Mouse (Mus musculus) heart, embryonic 11.5 days (tissue): ENCODE results near the gene Tesc. TPM values are rescaled to one million over a fixed set of nuclear protein-coding genes. Genes with fewer than 3 reads are reported as not detected.
A peak's percentile ranks its signal among the peaks of the same experiment; 100 is the strongest.

Source experiments
- ATAC-seq: fragments of 200-750 bp; cut with Nextera tagmentation; replicated peaks from 2 replicates; pipeline ENCODE4 v1.8.0; 2017; ENCODE audit warnings: moderate library complexity; ENCODE audit not compliant: insufficient number of reproducible peaks, low FRiP score, low TSS enrichment
- H3K27ac ChIP-seq: fragments of 300-500 bp; sonication (generic); 2 replicates; pipeline ENCODE4 v1.5.1; 2014; ENCODE audit warnings: mild to moderate bottlenecking, low read depth, low read length
- H3K27me3 ChIP-seq: fragments of 300-500 bp; sonication (generic); 2 replicates; pipeline ENCODE4 v1.6.1; 2014; ENCODE audit warnings: mild to moderate bottlenecking, low read length, mixed read lengths; ENCODE audit not compliant: control insufficient read depth, insufficient read depth
- H3K36me3 ChIP-seq: fragments of 300-500 bp; sonication (generic); 2 replicates; pipeline ENCODE4 v1.6.1; 2014; ENCODE audit warnings: mild to moderate bottlenecking, low read length, moderate library complexity, mixed read lengths; ENCODE audit not compliant: control insufficient read depth, insufficient read depth
- H3K4me1 ChIP-seq: fragments of 300-500 bp; sonication (generic); 2 replicates; pipeline ENCODE4 v1.6.1; 2014; ENCODE audit warnings: low read length; ENCODE audit not compliant: control insufficient read depth, insufficient read depth
- H3K4me2 ChIP-seq: fragments of 300-500 bp; sonication (generic); 2 replicates; pipeline ENCODE4 v1.6.1; 2014; ENCODE audit warnings: mild to moderate bottlenecking, moderate library complexity
- H3K4me3 ChIP-seq: fragments of 300-500 bp; sonication (generic); 2 replicates; pipeline ENCODE4 v1.5.1; 2014; ENCODE audit warnings: low read depth, low read length
- H3K9ac ChIP-seq: fragments of 300-500 bp; sonication (generic); 2 replicates; pipeline ENCODE4 v1.6.1; 2014; ENCODE audit warnings: mild to moderate bottlenecking, low read depth, low read length, moderate library complexity
- H3K9me3 ChIP-seq: fragments of 300-500 bp; sonication (generic); replicated peaks from 2 replicates; pipeline ENCODE4 v1.6.1; 2016; ENCODE audit warnings: low read length; ENCODE audit not compliant: control insufficient read depth
- WGBS: fragments of 180-500 bp; shearing (Covaris S2); extraction: QIAGEN DNeasy Blood & Tissue Kit; methylation state at CpG from one replicate; pipeline ENCODE4 v1.1.7; 2014; ENCODE audit not compliant: insufficient replicate concordance; 5-methylcytosine and 5-hydroxymethylcytosine counted together
- polyA plus RNA-seq: library from polyadenylated mRNA; unstranded; fragments of >200 nt; fragmentation: Nextera tagmentation; extraction: Ambion mirVana; gene quantifications from 2 replicates; pipeline ENCODE4 v1.2.1, GENCODE M21; 2014

Tesc gene
- 17.9 and 21.3 TPM in 2 replicates for polyA plus RNA-seq

- 0 out of 2 replicates have a peak, but pooled peaks have one; percentile 1 for ATAC-seq
- H3K4me1 ChIP-seq: peaks cover 50% of the 10 kb centered on the region
- no peaks in the 10 kb centered on the region for H3K9me3 ChIP-seq
- peak within 1 kb of the TSS; percentile 63 for H3K9ac ChIP-seq
- no peak within 1 kb of the TSS for H3K27ac ChIP-seq
- peaks cover 52% of the 10 kb centered on the region for H3K27me3 ChIP-seq
- WGBS: under 1% methylated on average over 44 of the region's 63 CpGs
- peak within 1 kb of the TSS; percentile 98 for H3K4me2 ChIP-seq
- no peaks in the 10 kb centered on the region for H3K36me3 ChIP-seq
- peak within 1 kb of the TSS; percentile 75 for H3K4me3 ChIP-seq
Measured at GRCm38 (mm10) chr5:118027698-118028190, at the start of gene Tesc. TSS of gene Tesc (plus strand) at chr5:118027743.

GRCm38 (mm10) chr5:117978159-117978697 lies 49.3 kb upstream of the Tesc start:
- peak overlapping the region; percentile 52; the same call in 1 of the 2 replicates for H3K9ac ChIP-seq
- 0 out of 2 replicates have a peak, but pooled peaks cover 9% of the 10 kb centered on the region for H3K36me3 ChIP-seq
- H3K27ac ChIP-seq: no peak overlapping the region
- 66% methylated on average over 17 of the region's 17 CpGs for WGBS
- peaks cover 9% of the 10 kb centered on the region; the same call in 1 of the 2 replicates for H3K4me1 ChIP-seq
- H3K27me3 ChIP-seq: no peaks in the 10 kb centered on the region
- no peak for ATAC-seq
- H3K9me3 ChIP-seq: no peaks in the 10 kb centered on the region
- peak overlapping the region; percentile 85 for H3K4me2 ChIP-seq
- H3K4me3 ChIP-seq: peak overlapping the region; percentile 96

DNA sequence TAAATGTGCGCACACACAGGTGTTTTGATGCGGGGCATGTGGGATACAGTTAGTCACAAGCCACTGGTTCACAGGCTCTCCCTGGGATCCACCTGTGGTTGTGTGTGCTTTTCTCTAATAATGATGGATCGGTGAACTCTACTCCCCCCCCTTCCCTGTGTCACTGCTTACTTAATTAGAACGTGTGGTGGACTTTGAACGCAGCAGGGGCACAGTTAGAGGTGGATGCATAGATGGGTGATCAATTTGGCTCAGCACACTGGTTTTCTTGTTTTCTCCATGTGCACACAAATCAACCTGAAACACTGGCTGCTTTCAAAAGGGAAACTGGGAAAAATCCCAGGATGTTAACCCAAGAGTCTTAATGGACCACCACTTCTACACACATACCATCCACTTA lies 48.5 kb upstream of the Tesc start:
- no peaks in the 10 kb centered on the region for H3K27me3 ChIP-seq
- no peak overlapping the region for H3K9ac ChIP-seq
- 90% methylated on average over 5 of the region's 5 CpGs for WGBS
- no peaks in the 10 kb centered on the region for H3K9me3 ChIP-seq
- H3K36me3 ChIP-seq: peaks cover 11% of the 10 kb centered on the region; the same call in 1 of the 2 replicates
- no peak for ATAC-seq
- no peak overlapping the region for H3K4me2 ChIP-seq
- H3K27ac ChIP-seq: no peak overlapping the region
- H3K4me3 ChIP-seq: no peak overlapping the region
- H3K4me1 ChIP-seq: peaks cover 9% of the 10 kb centered on the region; the same call in 1 of the 2 replicates

GRCm38 (mm10) chr5:117980921-117981320 lies 46.6 kb upstream of the Tesc start:
- H3K9ac ChIP-seq: no peak overlapping the region
- H3K27me3 ChIP-seq: no peaks in the 10 kb centered on the region
- H3K4me3 ChIP-seq: no peak overlapping the region
- no peak for ATAC-seq
- H3K36me3 ChIP-seq: peaks cover 11% of the 10 kb centered on the region; the same call in 1 of the 2 replicates
- H3K4me1 ChIP-seq: peaks cover 9% of the 10 kb centered on the region; the same call in 1 of the 2 replicates
- no peaks in the 10 kb centered on the region for H3K9me3 ChIP-seq
- WGBS: 77% methylated on average over 8 of the region's 8 CpGs
- H3K27ac ChIP-seq: no peak overlapping the region
- no peak overlapping the region for H3K4me2 ChIP-seq

DNA sequence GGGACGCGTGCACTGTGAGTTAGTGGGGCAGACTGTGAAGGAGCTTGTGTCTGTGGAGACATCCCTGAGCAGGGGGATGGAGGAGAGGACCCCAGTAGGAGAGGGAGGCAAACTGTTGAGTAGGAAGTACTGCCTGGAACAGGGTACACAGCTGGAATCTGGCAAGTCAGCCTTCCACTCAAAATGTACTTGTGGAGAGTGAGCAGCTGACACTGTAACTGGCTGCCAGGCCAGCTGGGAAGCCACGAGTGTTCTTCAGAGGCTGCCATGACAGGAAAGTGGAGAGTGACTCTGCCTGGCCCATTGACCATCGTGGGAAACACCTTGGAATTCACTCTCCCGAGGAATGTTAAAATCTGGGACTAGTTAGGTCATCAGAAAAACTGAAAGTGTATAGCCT lies 45.6 kb upstream of the Tesc start:
- WGBS: 78% methylated on average over 5 of the region's 5 CpGs
- H3K9me3 ChIP-seq: no peaks in the 10 kb centered on the region
- ATAC-seq: no peak

DNA sequence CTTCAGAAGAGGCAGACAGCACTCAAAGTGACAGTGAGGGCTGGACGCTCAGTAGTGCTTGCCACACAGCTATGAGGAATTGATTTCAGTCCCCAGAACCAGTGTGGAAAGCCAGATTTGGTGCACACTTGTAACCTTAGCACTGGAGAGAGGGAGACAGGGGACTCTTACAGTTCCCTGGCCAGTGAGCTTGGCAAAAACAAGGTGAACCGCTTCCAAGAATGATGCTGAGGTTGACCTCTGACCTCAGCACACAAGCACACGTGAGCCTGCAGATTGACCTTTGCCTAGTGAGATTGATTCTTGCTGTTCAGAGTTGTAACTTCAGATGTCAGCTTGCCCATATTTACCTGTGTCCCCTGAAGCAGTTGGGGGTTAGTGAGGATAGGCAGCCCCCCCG lies 41.2 kb upstream of the Tesc start:
- Histone ChIP-seq H3K4me1 (no peaks in the 10 kb centered on the region), H3K4me2 (no peak overlapping the region), H3K27me3 (no peaks in the 10 kb centered on the region), H3K4me3 (no peak overlapping the region), H3K9ac (no peak overlapping the region), H3K36me3 (peaks cover 21% of the 10 kb centered on the region), H3K9me3 (no peaks in the 10 kb centered on the region), H3K27ac (no peak overlapping the region)
- ATAC-seq: no peak
- 61% methylated on average over 4 of the region's 4 CpGs for WGBS

More for the DNA sequence above, 45.6 kb upstream of the Tesc start:
- Histone ChIP-seq H3K27ac (no peak overlapping the region), H3K27me3 (no peaks in the 10 kb centered on the region), H3K36me3 (peaks cover 17% of the 10 kb centered on the region), H3K4me1 (peaks cover 7% of the 10 kb centered on the region; the same call in 1 of the 2 replicates), H3K4me3 (no peak overlapping the region), H3K4me2 (no peak overlapping the region), H3K9ac (no peak overlapping the region)

GRCm38 (mm10) chr5:117987891-117988290 lies 39.7 kb upstream of the Tesc start:
- Histone ChIP-seq H3K4me3 (no peak overlapping the region), H3K4me1 (no peaks in the 10 kb centered on the region), H3K4me2 (no peak overlapping the region), H3K27ac (no peak overlapping the region), H3K27me3 (no peaks in the 10 kb centered on the region), H3K36me3 (peaks cover 19% of the 10 kb centered on the region), H3K9me3 (no peaks in the 10 kb centered on the region), H3K9ac (0 out of 2 replicates have a peak overlapping the region, but pooled peaks have one; percentile 7)
- WGBS: 93% methylated on average over 3 of the region's 3 CpGs
- no peak for ATAC-seq

DNA sequence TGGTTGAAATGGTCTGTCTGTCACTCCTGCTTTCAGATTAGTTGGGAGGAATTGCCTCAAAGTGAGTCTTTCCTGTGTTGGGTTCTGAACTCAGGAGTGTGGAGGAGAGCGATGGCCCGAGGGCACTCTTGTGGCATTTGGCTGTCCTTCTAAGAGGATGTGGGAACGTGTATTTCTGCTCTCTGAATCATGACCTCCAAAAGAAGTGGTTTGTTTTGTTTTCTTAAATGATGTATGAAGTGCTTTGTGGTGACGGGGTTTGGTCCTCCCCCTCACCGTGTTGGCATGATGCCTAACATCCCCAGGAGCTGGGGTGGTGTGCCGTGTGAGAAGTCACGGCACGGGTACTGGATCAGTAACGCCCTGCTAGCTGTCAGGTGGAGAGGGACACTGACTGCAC lies 39.2 kb upstream of the Tesc start:
- no peak overlapping the region for H3K4me3 ChIP-seq
- H3K4me1 ChIP-seq: no peaks in the 10 kb centered on the region
- no peak overlapping the region for H3K4me2 ChIP-seq
- no peaks in the 10 kb centered on the region for H3K9me3 ChIP-seq
- H3K27me3 ChIP-seq: no peaks in the 10 kb centered on the region
- 0 out of 2 replicates have a peak overlapping the region, but pooled peaks have one; percentile 7 for H3K9ac ChIP-seq
- ATAC-seq: no peak
- peaks cover 16% of the 10 kb centered on the region for H3K36me3 ChIP-seq
- H3K27ac ChIP-seq: no peak overlapping the region
- 81% methylated on average over 9 of the region's 9 CpGs for WGBS

- no peak overlapping the region for H3K27ac ChIP-seq
- no peak overlapping the region for H3K9ac ChIP-seq
- H3K9me3 ChIP-seq: no peaks in the 10 kb centered on the region
- H3K4me1 ChIP-seq: no peaks in the 10 kb centered on the region
- H3K4me2 ChIP-seq: no peak overlapping the region
- peaks cover 21% of the 10 kb centered on the region for H3K36me3 ChIP-seq
- H3K4me3 ChIP-seq: no peak overlapping the region
- no peaks in the 10 kb centered on the region for H3K27me3 ChIP-seq
- 87% methylated on average over 6 of the region's 6 CpGs for WGBS
- ATAC-seq: no peak
Measured at GRCm38 (mm10) chr5:117989773-117990172, 37.8 kb upstream of the Tesc start.
